Mouse (Mus musculus): ENCODE data around the gene Cobl. TPM values are rescaled to one million over a fixed set of nuclear protein-coding genes. Genes with fewer than 3 reads are reported as not detected.

The Cobl gene
- total RNA-seq, 1 experiment, result 36.5 TPM

DNA sequence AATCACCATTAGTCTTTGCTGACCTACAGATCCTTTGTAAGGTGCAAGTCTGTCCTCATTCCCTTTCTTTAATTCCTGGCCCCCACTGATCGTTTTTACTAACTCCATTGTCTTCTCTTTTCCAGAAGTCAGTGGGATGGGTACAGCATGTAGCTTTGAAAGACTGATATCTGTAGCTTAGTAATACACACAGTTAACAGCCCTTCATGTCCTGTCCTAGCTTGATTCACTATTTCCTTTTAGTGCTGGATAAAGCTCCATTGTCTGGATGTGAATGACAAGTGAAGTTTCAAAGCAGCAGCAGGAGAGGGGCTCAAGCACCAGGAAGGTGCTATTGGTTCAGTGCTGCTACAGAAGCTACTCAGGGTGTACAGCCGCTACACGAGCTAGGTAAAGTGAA is 28.9 kb downstream of the Cobl start:
- TF ChIP-seq ZNF384 (IDR thresholded peaks at IDR 0.05; ENCODE audit: low read depth, low read length), result no peak
- no peak for TF ChIP-seq HCFC1 (IDR thresholded peaks at IDR 0.05; ENCODE audit: borderline replicate concordance, insufficient read depth, low read length)
- TF ChIP-seq ZC3H11A (IDR thresholded peaks at IDR 0.05; ENCODE audit: borderline replicate concordance, low read depth, low read length), result no peak
- TF ChIP-seq CHD2 (IDR thresholded peaks at IDR 0.05; ENCODE audit: low read depth, low read length), result no peak
- no peak for TF ChIP-seq MAFK (IDR thresholded peaks at IDR 0.05; ENCODE audit: insufficient read depth, low read depth, low read length)
- H3K9me3 ChIP-seq (ENCODE audit: control insufficient read depth, insufficient read depth, low read depth, low read length), result no peaks in the 10 kb centered on the region
- H3K27ac ChIP-seq (ENCODE audit: insufficient read depth, low read depth, low read length, poor library complexity, severe bottlenecking), result no peak overlapping the region
- in situ Hi-C loops (cut with MboI; ENCODE audit: low sequenced_read_pairs in 2 of 2, unreplicated experiment in 2 of 2), result no loop called here
- no peaks in the 10 kb centered on the region; the same call in 1 of the 2 replicates for H3K36me3 ChIP-seq (ENCODE audit: control insufficient read depth, insufficient read depth, low read length, poor library complexity, severe bottlenecking)
- no peak overlapping the region for H3K9ac ChIP-seq (ENCODE audit: insufficient read depth, low read depth, low read length, poor library complexity, severe bottlenecking)
- peaks cover 5 to 7% of the 10 kb centered on the region in 2 experiments; a peak in 2 of 4 replicates for H3K4me1 ChIP-seq (ENCODE audit: control insufficient read depth in 2 of 2, insufficient read depth in 2 of 2, low read length in 2 of 2, poor library complexity in 1 of 2)
- no peak for DNase-seq (ENCODE audit: low read depth, low spot score)
- H3K4me3 ChIP-seq (ENCODE audit: insufficient read depth in 1 of 2, low read depth in 1 of 2, low read length in 2 of 2, poor library complexity in 1 of 2, severe bottlenecking in 1 of 2), result no peak overlapping the region

DNA sequence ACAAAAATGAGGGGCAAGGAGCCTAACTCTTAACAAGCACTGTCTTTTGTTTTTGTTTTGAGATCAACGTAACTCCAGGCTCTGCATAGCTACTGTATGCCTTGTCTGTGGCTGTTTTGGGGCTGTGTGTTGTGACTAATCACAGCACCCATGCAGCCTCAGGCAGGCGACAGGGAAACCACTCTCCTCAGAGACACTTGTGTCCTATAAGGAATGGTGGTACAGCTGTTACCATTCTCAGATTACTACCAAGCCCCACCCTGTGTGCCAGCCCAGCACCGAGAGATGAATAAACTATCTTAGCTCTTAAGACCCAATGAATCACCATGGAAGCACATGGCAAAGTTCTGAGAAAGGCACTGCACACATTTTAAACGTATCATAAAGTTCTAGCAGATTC is 29.7 kb downstream of the Cobl start:
- in situ Hi-C loops (cut with MboI; ENCODE audit: low sequenced_read_pairs in 2 of 2, unreplicated experiment in 2 of 2), result no loop called here
- H3K9ac ChIP-seq (ENCODE audit: insufficient read depth, low read depth, low read length, poor library complexity, severe bottlenecking), result no peak overlapping the region
- H3K36me3 ChIP-seq (ENCODE audit: control insufficient read depth, insufficient read depth, low read length, poor library complexity, severe bottlenecking), result no peaks in the 10 kb centered on the region
- TF ChIP-seq MAFK (IDR thresholded peaks at IDR 0.05; ENCODE audit: insufficient read depth, low read depth, low read length) (no peak), ZC3H11A (IDR thresholded peaks at IDR 0.05; ENCODE audit: borderline replicate concordance, low read depth, low read length) (no peak), CHD2 (IDR thresholded peaks at IDR 0.05; ENCODE audit: low read depth, low read length) (no peak), HCFC1 (IDR thresholded peaks at IDR 0.05; ENCODE audit: borderline replicate concordance, insufficient read depth, low read length) (no peak), ZNF384 (IDR thresholded peaks at IDR 0.05; ENCODE audit: low read depth, low read length) (no peak)
- no peak overlapping the region for H3K27ac ChIP-seq (ENCODE audit: insufficient read depth, low read depth, low read length, poor library complexity, severe bottlenecking)
- peaks cover 7% of the 10 kb centered on the region in 2 experiments; a peak in 2 of 4 replicates for H3K4me1 ChIP-seq (ENCODE audit: control insufficient read depth in 2 of 2, insufficient read depth in 2 of 2, low read length in 2 of 2, poor library complexity in 1 of 2)
- no peak for DNase-seq (ENCODE audit: low read depth, low spot score)
- no peaks in the 10 kb centered on the region for H3K9me3 ChIP-seq (ENCODE audit: control insufficient read depth, insufficient read depth, low read depth, low read length)
- no peak overlapping the region for H3K4me3 ChIP-seq (ENCODE audit: insufficient read depth in 1 of 2, low read depth in 1 of 2, low read length in 2 of 2, poor library complexity in 1 of 2, severe bottlenecking in 1 of 2)

DNA sequence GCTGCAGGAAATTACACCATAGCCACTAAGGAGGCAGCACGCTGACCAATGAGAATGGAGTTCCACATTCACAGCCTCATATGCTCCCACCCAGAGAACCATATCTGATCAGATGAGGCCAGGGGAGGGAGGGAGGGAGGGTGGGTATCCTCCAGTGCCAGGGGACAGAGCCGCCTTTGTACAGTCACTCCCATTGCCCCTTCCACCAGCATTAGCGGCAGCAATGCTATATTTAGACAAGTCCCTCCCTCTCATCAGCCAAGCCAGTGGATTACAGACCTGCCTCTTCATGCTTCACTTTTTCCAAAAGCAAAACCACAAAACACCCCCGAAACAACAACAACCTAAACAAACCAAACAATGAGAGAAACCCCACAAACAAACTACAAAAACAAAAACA is 30.2 kb downstream of the Cobl start:
- no peak for DNase-seq (ENCODE audit: low read depth, low spot score)
- Histone ChIP-seq H3K9ac (ENCODE audit: insufficient read depth, low read depth, low read length, poor library complexity, severe bottlenecking) (no peak overlapping the region), H3K36me3 (ENCODE audit: control insufficient read depth, insufficient read depth, low read length, poor library complexity, severe bottlenecking) (no peaks in the 10 kb centered on the region), H3K9me3 (ENCODE audit: control insufficient read depth, insufficient read depth, low read depth, low read length) (no peaks in the 10 kb centered on the region), H3K27ac (ENCODE audit: insufficient read depth, low read depth, low read length, poor library complexity, severe bottlenecking) (no peak overlapping the region), H3K4me1 (ENCODE audit: control insufficient read depth in 2 of 2, insufficient read depth in 2 of 2, low read length in 2 of 2, poor library complexity in 1 of 2) (peaks cover 7% of the 10 kb centered on the region in 2 experiments; a peak in 2 of 4 replicates), H3K4me3 (ENCODE audit: insufficient read depth in 1 of 2, low read depth in 1 of 2, low read length in 2 of 2, poor library complexity in 1 of 2, severe bottlenecking in 1 of 2) (no peak overlapping the region)
- in situ Hi-C loops (cut with MboI; ENCODE audit: low sequenced_read_pairs in 2 of 2, unreplicated experiment in 2 of 2), result no loop called here
- no peak for TF ChIP-seq ZC3H11A (IDR thresholded peaks at IDR 0.05; ENCODE audit: borderline replicate concordance, low read depth, low read length)
- TF ChIP-seq ZNF384 (IDR thresholded peaks at IDR 0.05; ENCODE audit: low read depth, low read length), result no peak
- TF ChIP-seq MAFK (IDR thresholded peaks at IDR 0.05; ENCODE audit: insufficient read depth, low read depth, low read length), result no peak
- no peak for TF ChIP-seq HCFC1 (IDR thresholded peaks at IDR 0.05; ENCODE audit: borderline replicate concordance, insufficient read depth, low read length)
- no peak for TF ChIP-seq CHD2 (IDR thresholded peaks at IDR 0.05; ENCODE audit: low read depth, low read length)

DNA sequence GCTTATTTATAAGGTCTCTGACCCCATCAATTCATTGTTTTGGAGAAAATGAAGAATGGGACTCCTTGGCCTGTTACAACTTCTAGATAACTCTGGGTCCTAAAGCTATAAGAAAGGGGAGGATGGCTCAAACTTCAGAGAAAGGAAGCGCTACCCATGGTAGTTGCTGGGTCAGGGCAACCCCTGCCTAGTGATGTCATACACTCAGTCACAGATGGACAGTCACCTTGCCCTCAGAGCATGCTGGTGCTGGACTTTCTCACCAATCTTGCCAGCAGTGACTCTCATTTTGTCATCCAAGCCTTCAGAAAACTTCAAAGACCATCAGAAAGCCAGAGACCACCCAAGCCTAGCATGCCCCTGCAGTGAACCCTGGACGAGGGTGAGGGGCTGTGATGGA is 32.8 kb downstream of the Cobl start:
- no peak overlapping the region for H3K27ac ChIP-seq (ENCODE audit: insufficient read depth, low read depth, low read length, poor library complexity, severe bottlenecking)
- H3K4me3 ChIP-seq (ENCODE audit: insufficient read depth in 1 of 2, low read depth in 1 of 2, low read length in 2 of 2, poor library complexity in 1 of 2, severe bottlenecking in 1 of 2), result no peak overlapping the region
- no peaks in the 10 kb centered on the region for H3K36me3 ChIP-seq (ENCODE audit: control insufficient read depth, insufficient read depth, low read length, poor library complexity, severe bottlenecking)
- no peaks in the 10 kb centered on the region for H3K9me3 ChIP-seq (ENCODE audit: control insufficient read depth, insufficient read depth, low read depth, low read length)
- DNase-seq (ENCODE audit: low read depth, low spot score), result no peak
- peaks cover 7 to 8% of the 10 kb centered on the region in 2 experiments; a peak in 3 of 4 replicates for H3K4me1 ChIP-seq (ENCODE audit: control insufficient read depth in 2 of 2, insufficient read depth in 2 of 2, low read length in 2 of 2, poor library complexity in 1 of 2)
- in situ Hi-C loops (cut with MboI; ENCODE audit: low sequenced_read_pairs in 2 of 2, unreplicated experiment in 2 of 2), result no loop called here
- TF ChIP-seq MAFK (IDR thresholded peaks at IDR 0.05; ENCODE audit: insufficient read depth, low read depth, low read length) (no peak), HCFC1 (IDR thresholded peaks at IDR 0.05; ENCODE audit: borderline replicate concordance, insufficient read depth, low read length) (no peak), CHD2 (IDR thresholded peaks at IDR 0.05; ENCODE audit: low read depth, low read length) (no peak), ZNF384 (IDR thresholded peaks at IDR 0.05; ENCODE audit: low read depth, low read length) (no peak), ZC3H11A (IDR thresholded peaks at IDR 0.05; ENCODE audit: borderline replicate concordance, low read depth, low read length) (no peak)
- H3K9ac ChIP-seq (ENCODE audit: insufficient read depth, low read depth, low read length, poor library complexity, severe bottlenecking), result no peak overlapping the region
